Mouse (Mus musculus): ENCODE results near the gene Wrap73.

- TF ChIP-seq POLR2A (IDR thresholded peaks at IDR 0.05; ENCODE audit: control insufficient read depth, extremely low read depth, insufficient read depth, low read length, poor library complexity) (no peak), CTCF (IDR thresholded peaks at IDR 0.05; ENCODE audit: borderline replicate concordance, control insufficient read depth, extremely low read depth, insufficient read depth, low read length, poor library complexity) (no peak)
These were observed 2.2 kb upstream of the Wrap73 start, which contains the start of gene Trp73 for GRCm38 (mm10) chr4:154140182-154140212.
